Mouse (Mus musculus): ENCODE measurements at regions not wholly inside any gene's neighbourhood (a gene's known extent, or its start where the extent isn't known, plus 50 kb on each side); places are given as distances from the start of the nearest gene placed in this dataset.
"Not testable (repeated sequence)": the region's sequence is repeated elsewhere in the genome, so short reads cannot be mapped to it uniquely, and the experiment has no call there.

DNA sequence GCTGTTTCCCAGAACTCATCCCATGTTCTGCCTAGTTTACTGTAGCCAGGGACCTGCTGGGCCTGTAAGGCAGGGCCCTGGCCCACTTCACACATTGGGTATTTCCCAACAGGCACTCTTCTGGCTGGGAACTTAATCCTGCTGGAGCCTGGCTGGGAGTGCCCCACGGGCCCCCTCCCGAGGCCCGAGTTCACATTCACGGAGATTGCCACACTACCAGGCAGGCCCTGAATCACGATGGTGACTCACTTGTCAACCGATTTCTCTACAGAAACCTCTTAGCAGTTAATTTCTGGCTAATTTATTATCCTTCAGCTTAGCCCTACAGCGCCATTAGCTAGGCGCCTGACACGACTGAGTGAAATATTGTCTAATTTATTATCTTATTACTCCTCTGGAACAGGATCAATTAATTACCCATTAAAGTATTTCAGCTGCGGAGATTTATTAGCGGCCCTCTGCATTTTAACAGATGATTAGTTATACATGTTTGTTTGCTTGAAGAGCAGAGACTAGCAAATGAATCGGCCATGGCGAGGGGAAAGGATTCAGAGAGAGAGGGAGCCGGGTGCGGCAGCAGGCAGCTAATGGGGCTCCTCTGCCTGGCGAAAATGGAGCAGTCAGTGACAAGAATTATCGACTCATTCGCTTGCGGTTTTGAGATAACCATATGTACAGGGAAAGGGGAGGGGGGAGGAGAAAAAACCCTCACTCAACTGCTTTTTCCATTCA, 229.7 kb upstream of the Zfp703 start:
- Histone ChIP-seq H3K36me3 (ENCODE audit: control insufficient read depth, insufficient read depth, low read length, poor library complexity, severe bottlenecking) (no peaks in the 10 kb centered on the region), H3K27me3 (ENCODE audit: control insufficient read depth, insufficient read depth, low read length, poor library complexity, severe bottlenecking) (no peaks in the 10 kb centered on the region)
- DNase-seq (ENCODE audit: low read depth, low spot score) = no peak

DNA sequence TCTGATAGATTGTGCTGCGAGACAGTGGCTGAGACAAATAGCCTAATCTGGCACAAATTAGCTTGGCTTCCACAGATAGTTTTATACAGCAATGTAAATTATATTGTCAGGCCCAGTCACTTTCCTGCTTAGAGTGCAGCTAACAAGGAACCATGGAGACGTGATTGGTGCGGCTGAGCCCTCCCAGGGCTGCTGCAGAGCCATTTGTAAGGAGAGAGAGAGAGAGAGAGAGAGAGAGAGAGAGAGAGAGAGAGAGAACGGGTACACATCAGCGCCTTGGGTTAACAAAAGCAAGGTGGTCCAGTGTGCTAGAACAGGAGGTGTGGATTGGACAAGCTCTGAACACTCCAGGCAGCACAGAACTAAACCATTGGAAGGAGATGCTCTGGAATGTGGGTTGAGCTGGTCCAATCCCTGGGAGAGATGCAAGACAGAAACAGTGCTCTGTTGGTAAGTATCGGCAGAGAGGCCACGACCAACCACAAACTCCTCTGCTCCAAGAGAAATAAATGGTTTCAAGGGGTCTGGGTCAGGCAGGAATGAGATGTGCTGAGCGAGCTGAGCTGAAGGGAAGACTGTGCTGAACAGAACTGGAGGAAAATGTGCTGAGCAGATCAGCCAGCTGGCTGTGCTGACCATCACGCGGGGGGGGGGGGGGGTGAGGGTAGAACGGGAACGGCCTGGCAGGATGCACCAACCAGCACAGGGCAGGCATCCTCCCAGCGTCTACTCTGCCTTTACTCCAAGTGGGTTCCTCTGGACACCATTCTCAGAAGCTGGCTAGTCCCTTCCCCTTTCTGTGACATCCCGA, 228.8 kb upstream of the Zfp703 start:
- no peaks in the 10 kb centered on the region for H3K36me3 ChIP-seq (ENCODE audit: control insufficient read depth, insufficient read depth, low read length, poor library complexity, severe bottlenecking)
- no peaks in the 10 kb centered on the region for H3K27me3 ChIP-seq (ENCODE audit: control insufficient read depth, insufficient read depth, low read length, poor library complexity, severe bottlenecking)
- DNase-seq (ENCODE audit: low read depth, low spot score) = no peak

DNA sequence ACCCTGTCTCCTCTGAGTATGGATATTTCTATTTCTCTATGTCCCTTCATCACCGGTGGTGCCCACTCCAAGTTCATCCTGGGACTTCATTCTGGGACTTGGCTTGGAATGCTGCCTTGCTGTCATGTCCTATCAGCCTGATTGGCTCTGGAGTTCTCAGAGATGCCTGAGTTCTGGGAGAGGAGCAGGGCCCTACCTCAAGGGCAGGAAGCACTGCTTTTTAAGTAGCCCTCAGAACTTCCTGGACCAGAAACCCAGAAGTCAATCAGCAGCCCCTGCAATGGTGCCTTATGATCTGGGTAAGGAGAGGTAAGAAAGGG, 228.2 kb upstream of the Zfp703 start:
- no peaks in the 10 kb centered on the region for H3K36me3 ChIP-seq (ENCODE audit: control insufficient read depth, insufficient read depth, low read length, poor library complexity, severe bottlenecking)
- no peak for DNase-seq (ENCODE audit: low read depth, low spot score)
- no peaks in the 10 kb centered on the region for H3K27me3 ChIP-seq (ENCODE audit: control insufficient read depth, insufficient read depth, low read length, poor library complexity, severe bottlenecking)

DNA sequence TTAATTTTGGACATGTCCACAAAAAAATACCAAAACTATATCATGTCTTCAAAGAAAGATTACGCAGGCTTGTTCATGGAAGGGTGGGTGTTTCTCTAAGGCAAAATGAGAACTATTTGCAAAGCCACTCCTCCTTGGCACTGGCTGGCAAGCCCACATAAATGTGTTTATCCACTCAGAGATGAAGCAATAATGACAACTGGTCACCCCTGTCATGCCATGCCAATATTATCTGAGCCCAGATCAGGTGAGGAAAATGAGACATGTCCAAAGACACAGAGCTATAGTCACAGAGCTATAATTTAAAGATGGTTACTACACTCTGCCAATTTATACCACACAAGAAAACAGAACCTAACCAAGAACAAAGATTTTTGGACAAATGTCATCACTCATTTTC, 227.0 kb upstream of the Zfp703 start:
- H3K36me3 ChIP-seq (ENCODE audit: control insufficient read depth, insufficient read depth, low read length, poor library complexity, severe bottlenecking) = no peaks in the 10 kb centered on the region
- no peak for DNase-seq (ENCODE audit: low read depth, low spot score)
- H3K27me3 ChIP-seq (ENCODE audit: control insufficient read depth, insufficient read depth, low read length, poor library complexity, severe bottlenecking) = no peaks in the 10 kb centered on the region

DNA sequence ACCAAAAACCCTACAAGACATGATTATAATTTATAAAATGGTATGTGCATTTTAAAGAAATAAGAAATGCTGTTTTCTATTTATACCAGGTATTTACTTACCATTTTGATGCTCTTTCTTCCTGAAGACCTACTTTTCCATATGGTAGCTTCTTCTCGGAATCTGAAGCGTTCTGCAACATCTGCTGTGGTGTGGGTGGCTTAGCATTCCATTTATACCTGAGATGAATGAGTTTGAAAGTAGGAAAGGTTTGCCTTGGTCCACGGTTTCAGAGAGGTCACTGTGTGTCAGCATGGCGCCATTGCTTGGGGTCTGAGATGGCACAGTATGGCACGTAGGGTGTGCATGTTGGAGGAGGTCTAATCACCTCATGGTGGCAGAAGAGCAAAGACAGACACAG, 225.5 kb upstream of the Zfp703 start:
- no peak for DNase-seq (ENCODE audit: low read depth, low spot score)
- Histone ChIP-seq H3K36me3 (ENCODE audit: control insufficient read depth, insufficient read depth, low read length, poor library complexity, severe bottlenecking) (no peaks in the 10 kb centered on the region), H3K27me3 (ENCODE audit: control insufficient read depth, insufficient read depth, low read length, poor library complexity, severe bottlenecking) (no peaks in the 10 kb centered on the region)

DNA sequence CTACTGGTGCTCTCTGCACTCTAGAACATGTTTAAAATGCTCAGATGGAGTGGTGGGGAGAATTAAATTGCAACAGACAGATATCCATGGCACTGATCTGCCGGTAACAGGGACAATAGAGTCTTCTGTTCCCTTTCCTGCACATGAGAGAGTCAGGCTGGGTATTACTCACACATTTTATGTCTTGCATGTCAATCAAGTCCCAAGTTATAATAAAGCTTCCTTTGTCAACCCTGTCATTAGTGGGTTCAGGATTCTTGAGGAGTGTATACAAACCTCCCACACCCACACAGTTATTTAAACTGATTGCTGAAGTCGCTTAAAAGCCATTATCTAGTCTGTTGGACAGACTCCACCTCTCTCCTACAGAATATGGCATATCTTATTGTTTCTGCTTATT, 220.7 kb upstream of the Zfp703 start:
- Histone ChIP-seq H3K36me3 (ENCODE audit: control insufficient read depth, insufficient read depth, low read length, poor library complexity, severe bottlenecking) (no peaks in the 10 kb centered on the region), H3K27me3 (ENCODE audit: control insufficient read depth, insufficient read depth, low read length, poor library complexity, severe bottlenecking) (no peaks in the 10 kb centered on the region)
- DNase-seq (ENCODE audit: low read depth, low spot score) = no peak

DNA sequence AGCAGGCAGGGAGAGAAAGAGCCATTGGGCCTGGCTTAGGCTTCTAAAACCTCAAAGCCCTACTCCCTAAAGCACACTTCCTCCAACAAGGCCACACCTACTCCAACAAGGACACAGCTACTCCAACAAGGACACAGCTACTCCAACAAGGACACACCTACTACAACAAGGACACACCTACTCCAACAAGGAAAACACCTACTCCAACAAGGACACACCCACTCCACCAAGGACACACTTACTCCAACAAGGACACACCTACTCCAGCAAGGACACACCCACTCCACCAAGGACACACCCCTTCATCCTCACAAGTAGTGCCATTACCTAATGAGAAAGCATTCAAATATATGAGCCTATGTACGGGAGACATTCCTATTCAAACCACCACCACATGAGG, 216.4 kb upstream of the Zfp703 start:
- Histone ChIP-seq H3K27me3 (ENCODE audit: control insufficient read depth, insufficient read depth, low read length, poor library complexity, severe bottlenecking) (no peaks in the 10 kb centered on the region), H3K36me3 (ENCODE audit: control insufficient read depth, insufficient read depth, low read length, poor library complexity, severe bottlenecking) (no peaks in the 10 kb centered on the region)
- DNase-seq (ENCODE audit: low read depth, low spot score) = no peak

DNA sequence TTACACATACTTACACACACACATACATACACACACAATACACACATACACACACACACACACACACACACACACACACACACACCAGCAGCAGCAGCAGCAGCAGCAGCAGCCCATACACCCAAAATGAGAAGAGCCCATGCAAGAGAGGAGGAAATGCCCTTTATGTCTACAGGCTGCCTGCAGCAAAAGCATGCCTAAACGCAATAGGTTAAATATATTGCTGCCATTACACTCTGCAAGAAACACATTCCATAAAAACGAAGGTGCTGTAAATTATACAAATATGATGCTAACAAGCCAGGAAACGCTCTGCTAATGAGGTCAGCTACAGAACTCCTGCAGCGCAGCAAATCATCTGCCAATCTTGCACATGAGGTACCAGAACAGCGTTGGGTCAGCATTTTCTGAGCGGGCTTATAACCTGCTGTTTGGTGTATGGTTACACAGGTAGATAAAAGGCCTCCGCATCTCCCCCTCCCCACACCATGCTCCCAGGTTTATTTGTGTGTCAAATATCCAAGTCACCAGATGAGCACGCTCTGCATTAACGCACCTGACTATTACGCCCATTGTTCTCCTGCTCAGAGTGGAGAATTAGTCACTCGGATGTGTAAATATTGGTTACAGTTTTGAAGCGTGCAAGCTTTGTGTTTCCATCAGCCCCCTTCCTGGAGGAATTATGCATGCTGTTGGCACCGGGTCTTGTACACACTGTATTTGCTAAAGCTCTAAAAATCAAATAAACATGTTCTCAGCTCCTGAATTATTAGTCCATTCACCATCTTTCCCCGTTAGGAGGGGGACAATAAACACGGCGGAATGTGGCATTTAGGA, 214.0 kb upstream of the Zfp703 start:
- Histone ChIP-seq H3K27me3 (ENCODE audit: control insufficient read depth, insufficient read depth, low read length, poor library complexity, severe bottlenecking) (no peaks in the 10 kb centered on the region), H3K36me3 (ENCODE audit: control insufficient read depth, insufficient read depth, low read length, poor library complexity, severe bottlenecking) (no peaks in the 10 kb centered on the region)
- no peak for DNase-seq (ENCODE audit: low read depth, low spot score)

DNA sequence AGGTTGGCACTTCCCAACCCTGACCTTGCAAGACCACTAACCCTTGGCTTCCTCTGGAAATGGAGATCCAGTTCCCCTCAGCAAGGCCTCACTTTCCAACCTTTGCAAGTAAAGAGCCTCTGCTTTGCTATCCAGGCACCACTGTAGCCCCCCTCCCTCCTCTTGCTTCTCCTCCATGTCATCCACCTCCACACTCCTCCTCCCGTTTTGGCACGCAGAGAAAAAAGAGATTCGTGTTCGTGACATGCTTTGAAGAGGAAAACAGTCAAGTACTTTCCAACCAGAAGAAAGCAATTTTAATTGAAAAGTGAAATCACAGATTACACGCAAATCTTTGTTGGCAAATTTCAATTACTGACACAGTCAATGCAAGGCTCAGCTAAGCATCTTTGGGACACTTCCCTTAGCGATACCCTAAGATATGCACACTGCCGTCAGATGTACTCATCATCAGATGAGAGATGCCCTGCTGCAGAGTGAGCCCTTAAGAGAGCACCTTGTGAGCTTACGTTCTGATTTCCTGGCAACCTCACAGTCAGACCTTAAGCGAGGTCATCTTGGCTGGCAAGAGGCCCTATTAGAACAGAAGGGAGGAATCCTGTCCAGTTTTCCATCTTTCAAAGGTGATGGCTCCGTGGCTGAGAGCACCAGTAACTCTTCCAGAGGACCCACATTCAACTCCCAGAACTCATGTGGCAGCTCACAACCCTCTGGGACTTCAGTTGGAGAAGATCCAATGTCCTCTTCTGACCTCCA, 208.5 kb upstream of the Zfp703 start:
- no peak for DNase-seq (ENCODE audit: low read depth, low spot score)
- H3K27me3 ChIP-seq (ENCODE audit: control insufficient read depth, insufficient read depth, low read length, poor library complexity, severe bottlenecking) = no peaks in the 10 kb centered on the region
- H3K36me3 ChIP-seq (ENCODE audit: control insufficient read depth, insufficient read depth, low read length, poor library complexity, severe bottlenecking) = no peaks in the 10 kb centered on the region

DNA sequence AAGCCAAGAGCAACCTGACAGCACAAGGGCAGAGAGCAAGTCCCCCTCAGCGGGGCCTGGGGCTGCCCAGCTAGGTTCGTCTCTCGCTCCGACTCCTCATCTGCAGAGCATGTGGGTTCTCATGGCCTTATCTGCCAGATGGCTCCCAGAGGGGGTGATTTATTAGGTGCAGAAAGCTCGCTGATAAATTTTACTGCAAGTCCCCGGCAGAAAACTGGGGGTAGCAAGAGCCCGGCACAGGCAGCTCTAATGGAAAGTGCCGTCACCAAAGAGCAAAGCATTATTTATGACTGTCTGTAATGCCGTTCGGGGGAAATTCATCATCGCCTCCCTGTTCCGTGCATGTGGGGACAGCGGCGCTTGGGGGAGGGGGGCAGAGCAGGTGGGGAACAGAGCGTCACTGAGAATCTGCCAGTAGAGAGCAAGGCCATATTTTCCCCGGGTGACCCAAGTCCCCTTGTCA, 206.7 kb upstream of the Zfp703 start:
- no peak for DNase-seq (ENCODE audit: low read depth, low spot score)
- no peaks in the 10 kb centered on the region for H3K27me3 ChIP-seq (ENCODE audit: control insufficient read depth, insufficient read depth, low read length, poor library complexity, severe bottlenecking)
- no peaks in the 10 kb centered on the region for H3K36me3 ChIP-seq (ENCODE audit: control insufficient read depth, insufficient read depth, low read length, poor library complexity, severe bottlenecking)

DNA sequence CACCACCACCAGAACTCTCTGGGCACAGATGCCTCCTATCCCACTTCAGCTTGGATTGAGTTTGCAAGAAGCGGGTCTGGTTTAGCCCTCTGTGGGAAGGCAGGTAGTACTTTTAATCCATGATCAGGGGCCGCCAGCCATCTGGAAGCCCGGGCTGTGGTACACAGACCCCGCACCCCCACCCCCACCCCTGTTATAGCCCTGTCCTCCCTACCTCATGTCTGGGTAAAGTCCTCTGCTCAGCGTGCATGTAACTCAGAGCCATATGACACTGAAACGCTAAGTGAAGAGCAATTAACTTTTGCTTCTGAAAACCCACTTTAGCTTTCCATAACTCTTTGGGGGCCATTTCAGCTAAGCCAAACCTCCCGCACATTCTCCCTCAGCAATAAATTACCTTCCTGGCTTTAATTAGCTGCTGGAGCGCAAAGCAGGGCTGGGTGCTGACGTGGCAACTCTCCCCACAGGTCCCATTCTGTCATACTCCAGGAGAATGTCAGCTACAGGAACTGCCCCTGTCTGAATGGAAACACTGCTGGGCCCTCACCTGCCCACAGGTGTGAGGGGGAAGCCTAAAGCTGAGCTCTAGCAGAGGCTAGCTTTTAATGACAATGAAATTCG, 198.1 kb upstream of the Zfp703 start:
- DNase-seq (ENCODE audit: low read depth, low spot score) = no peak
- H3K27me3 ChIP-seq (ENCODE audit: control insufficient read depth, insufficient read depth, low read length, poor library complexity, severe bottlenecking) = no peaks in the 10 kb centered on the region
- H3K36me3 ChIP-seq (ENCODE audit: control insufficient read depth, insufficient read depth, low read length, poor library complexity, severe bottlenecking) = no peaks in the 10 kb centered on the region

DNA sequence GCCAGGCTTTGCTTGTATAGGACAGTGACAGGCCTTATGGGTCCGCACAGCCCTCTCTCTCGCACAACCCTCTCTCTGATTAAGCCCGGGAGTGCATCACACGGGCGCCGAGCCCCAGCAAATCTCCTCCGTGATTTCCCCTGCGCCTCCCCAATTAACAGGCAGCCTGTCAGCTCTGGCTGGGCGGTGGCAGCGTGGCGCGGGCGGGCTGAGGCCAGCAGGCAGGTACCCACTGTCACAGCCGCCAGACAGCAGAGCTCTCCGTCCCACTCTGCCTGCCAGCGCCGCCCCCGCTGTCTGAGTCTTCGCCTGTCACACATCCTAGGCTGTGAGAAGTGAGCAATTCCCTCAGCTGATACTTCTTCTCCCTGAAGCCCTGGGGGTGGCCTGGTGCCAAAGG, 196.6 kb upstream of the Zfp703 start:
- Histone ChIP-seq H3K36me3 (ENCODE audit: control insufficient read depth, insufficient read depth, low read length, poor library complexity, severe bottlenecking) (no peaks in the 10 kb centered on the region), H3K27me3 (ENCODE audit: control insufficient read depth, insufficient read depth, low read length, poor library complexity, severe bottlenecking) (no peaks in the 10 kb centered on the region)
- DNase-seq (ENCODE audit: low read depth, low spot score) = no peak

DNA sequence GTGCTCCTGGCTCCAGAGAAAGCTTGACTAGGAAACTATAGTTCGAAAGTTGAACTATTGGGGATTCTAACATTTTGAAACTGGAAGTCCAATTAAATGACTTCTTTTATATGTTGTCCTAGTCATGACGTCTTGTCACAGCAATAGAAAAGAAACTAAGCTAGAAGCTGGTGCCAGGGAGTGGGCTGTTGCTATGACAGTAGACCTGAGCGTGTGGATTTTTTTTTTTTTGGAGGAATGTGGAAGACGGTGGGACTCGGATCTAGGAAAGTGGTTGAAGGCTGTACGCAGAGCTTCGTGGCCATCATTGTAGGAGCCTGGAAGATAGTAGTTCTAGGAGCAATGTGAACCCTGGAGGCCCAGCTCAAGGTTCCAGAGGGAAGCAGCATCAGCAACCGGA, 194.2 kb upstream of the Zfp703 start:
- DNase-seq (ENCODE audit: low read depth, low spot score); H3K27me3 ChIP-seq (ENCODE audit: control insufficient read depth, insufficient read depth, low read length, poor library complexity, severe bottlenecking); H3K36me3 ChIP-seq (ENCODE audit: control insufficient read depth, insufficient read depth, low read length, poor library complexity, severe bottlenecking): not testable (repeated sequence)

DNA sequence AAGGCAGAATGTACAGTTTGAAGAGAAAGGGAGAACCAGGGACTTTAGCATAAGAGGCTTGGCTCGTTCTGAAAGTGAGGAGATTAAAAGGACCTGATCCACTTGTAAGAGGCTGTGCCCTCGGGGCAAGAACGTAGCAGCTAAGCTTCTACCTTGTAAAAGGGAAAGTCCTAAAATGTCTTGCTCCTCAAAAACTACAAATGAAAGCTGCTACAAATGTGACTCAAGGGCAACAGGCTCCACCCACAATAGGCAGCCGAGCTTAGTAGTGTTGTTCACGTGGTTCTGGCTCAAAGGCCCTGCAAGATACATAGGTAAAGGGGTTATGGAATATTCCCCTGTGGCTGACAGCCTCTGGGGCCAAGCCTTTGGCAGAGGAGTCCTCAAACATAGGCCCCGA, 192.7 kb upstream of the Zfp703 start:
- DNase-seq (ENCODE audit: low read depth, low spot score) = no peak
- H3K36me3 ChIP-seq (ENCODE audit: control insufficient read depth, insufficient read depth, low read length, poor library complexity, severe bottlenecking) = no peaks in the 10 kb centered on the region
- H3K27me3 ChIP-seq (ENCODE audit: control insufficient read depth, insufficient read depth, low read length, poor library complexity, severe bottlenecking) = no peaks in the 10 kb centered on the region
